Mouse (Mus musculus): Measurements from ENCODE around the gene Hip1. TPM values are rescaled to one million over a fixed set of nuclear protein-coding genes. Genes with fewer than 3 reads are reported as not detected.

The Hip1 gene
- polyA plus RNA-seq (2015; fragmentation: Nextera tagmentation; extraction: Ambion mirVana), result 33.5 and 34.1 TPM in 2 replicates

GRCm38 (mm10) chr5:135544865-135545797 is at the start of gene Hip1:
TSS of gene Hip1 (minus strand) at chr5:135545120.
- WGBS, result under 1% methylated on average over 46 of the region's 46 CpGs
- peak within 1 kb of the TSS; percentile 82 for H3K27ac ChIP-seq
- peak; percentile 99 for ATAC-seq (ENCODE audit: insufficient number of reproducible peaks, low FRiP score, low TSS enrichment, low read depth)

GRCm38 (mm10) chr5:135589996-135590784 is 45.3 kb upstream of the Hip1 start:
- H3K9ac ChIP-seq, result no peak overlapping the region
- H3K27ac ChIP-seq, result no peak overlapping the region
- H3K27me3 ChIP-seq, result no peaks in the 10 kb centered on the region
- no peaks in the 10 kb centered on the region for H3K4me1 ChIP-seq
- 76% methylated on average over 12 of the region's 12 CpGs for WGBS
- H3K36me3 ChIP-seq, result no peaks in the 10 kb centered on the region
- ATAC-seq (ENCODE audit: insufficient number of reproducible peaks, low FRiP score, low TSS enrichment, low read depth), result no peak
- no peaks in the 10 kb centered on the region for H3K9me3 ChIP-seq
- no peak overlapping the region for H3K4me2 ChIP-seq
- H3K4me3 ChIP-seq, result no peak overlapping the region

More at GRCm38 (mm10) chr5:135544865-135545797, at the start of gene Hip1:
- Histone ChIP-seq H3K9ac (peak within 1 kb of the TSS; percentile 64), H3K4me1 (peaks cover 17% of the 10 kb centered on the region), H3K4me3 (peak within 1 kb of the TSS; percentile 76), H3K4me2 (peak within 1 kb of the TSS; percentile 87), H3K9me3 (no peaks in the 10 kb centered on the region), H3K27me3 (no peaks in the 10 kb centered on the region), H3K36me3 (no peaks in the 10 kb centered on the region)

- ATAC-seq (ENCODE audit: insufficient number of reproducible peaks, low FRiP score, low TSS enrichment, low read depth), result no peak
- H3K4me3 ChIP-seq, result no peak overlapping the region
- no peak overlapping the region for H3K27ac ChIP-seq
- no peak overlapping the region for H3K4me2 ChIP-seq
- no peaks in the 10 kb centered on the region for H3K36me3 ChIP-seq
- no peaks in the 10 kb centered on the region for H3K4me1 ChIP-seq
- no peak overlapping the region for H3K9ac ChIP-seq
- WGBS, result 83% methylated on average over 4 of the region's 4 CpGs
- no peaks in the 10 kb centered on the region for H3K9me3 ChIP-seq
- no peaks in the 10 kb centered on the region for H3K27me3 ChIP-seq
Measured at GRCm38 (mm10) chr5:135587764-135588163, 42.8 kb upstream of the Hip1 start.

GRCm38 (mm10) chr5:135585691-135586090 is 40.8 kb upstream of the Hip1 start:
- WGBS, result 85% methylated on average over 8 of the region's 8 CpGs
- Histone ChIP-seq H3K4me2 (no peak overlapping the region), H3K4me1 (no peaks in the 10 kb centered on the region), H3K9me3 (no peaks in the 10 kb centered on the region), H3K4me3 (no peak overlapping the region), H3K27ac (no peak overlapping the region), H3K27me3 (no peaks in the 10 kb centered on the region), H3K9ac (no peak overlapping the region), H3K36me3 (no peaks in the 10 kb centered on the region)
- no peak for ATAC-seq (ENCODE audit: insufficient number of reproducible peaks, low FRiP score, low TSS enrichment, low read depth)

- H3K36me3 ChIP-seq, result no peaks in the 10 kb centered on the region
- H3K4me3 ChIP-seq, result no peak overlapping the region
- no peak overlapping the region for H3K4me2 ChIP-seq
- no peaks in the 10 kb centered on the region for H3K4me1 ChIP-seq
- no peaks in the 10 kb centered on the region for H3K9me3 ChIP-seq
- no peak for ATAC-seq (ENCODE audit: insufficient number of reproducible peaks, low FRiP score, low TSS enrichment, low read depth)
- H3K9ac ChIP-seq, result no peak overlapping the region
- H3K27me3 ChIP-seq, result no peaks in the 10 kb centered on the region
- no peak overlapping the region for H3K27ac ChIP-seq
- WGBS, result 85% methylated on average over 4 of the region's 4 CpGs
Measured at GRCm38 (mm10) chr5:135582330-135582729, 37.4 kb upstream of the Hip1 start.

- H3K27ac ChIP-seq, result no peak overlapping the region
- no peak overlapping the region for H3K9ac ChIP-seq
- no peaks in the 10 kb centered on the region for H3K27me3 ChIP-seq
- H3K9me3 ChIP-seq, result no peaks in the 10 kb centered on the region
- H3K36me3 ChIP-seq, result no peaks in the 10 kb centered on the region
- no peak overlapping the region for H3K4me3 ChIP-seq
- 86% methylated on average over 10 of the region's 10 CpGs for WGBS
- ATAC-seq (ENCODE audit: insufficient number of reproducible peaks, low FRiP score, low TSS enrichment, low read depth), result no peak
- H3K4me2 ChIP-seq, result no peak overlapping the region
- H3K4me1 ChIP-seq, result no peaks in the 10 kb centered on the region
Measured at GRCm38 (mm10) chr5:135579331-135579751, 34.4 kb upstream of the Hip1 start.

GRCm38 (mm10) chr5:135576055-135576454 is 31.1 kb upstream of the Hip1 start:
- Histone ChIP-seq H3K4me2 (no peak overlapping the region), H3K4me3 (no peak overlapping the region), H3K36me3 (no peaks in the 10 kb centered on the region), H3K9me3 (no peaks in the 10 kb centered on the region), H3K4me1 (no peaks in the 10 kb centered on the region), H3K9ac (no peak overlapping the region), H3K27ac (no peak overlapping the region), H3K27me3 (no peaks in the 10 kb centered on the region)
- WGBS, result 55% methylated on average over 4 of the region's 4 CpGs
- no peak for ATAC-seq (ENCODE audit: insufficient number of reproducible peaks, low FRiP score, low TSS enrichment, low read depth)

GRCm38 (mm10) chr5:135573006-135573405 is 28.1 kb upstream of the Hip1 start, which contains the start of gene Ccl24:
TSS of gene Ccl24 (minus strand) at chr5:135573049.
- Histone ChIP-seq H3K4me1 (no peaks in the 10 kb centered on the region), H3K4me2 (no peak within 1 kb of the TSS), H3K27ac (no peak within 1 kb of the TSS), H3K4me3 (no peak within 1 kb of the TSS), H3K27me3 (no peaks in the 10 kb centered on the region), H3K36me3 (no peaks in the 10 kb centered on the region), H3K9ac (no peak within 1 kb of the TSS), H3K9me3 (no peaks in the 10 kb centered on the region)
- 89% methylated on average over 6 of the region's 6 CpGs for WGBS
- no peak for ATAC-seq (ENCODE audit: insufficient number of reproducible peaks, low FRiP score, low TSS enrichment, low read depth)

GRCm38 (mm10) chr5:135568698-135569097 is 23.8 kb upstream of the Hip1 start:
- Histone ChIP-seq H3K9me3 (no peaks in the 10 kb centered on the region), H3K4me1 (no peaks in the 10 kb centered on the region), H3K27ac (no peak overlapping the region), H3K4me2 (no peak overlapping the region), H3K36me3 (no peaks in the 10 kb centered on the region), H3K27me3 (no peaks in the 10 kb centered on the region), H3K9ac (no peak overlapping the region), H3K4me3 (no peak overlapping the region)
- 60% methylated on average over 6 of the region's 6 CpGs for WGBS
- ATAC-seq (ENCODE audit: insufficient number of reproducible peaks, low FRiP score, low TSS enrichment, low read depth), result no peak

- Histone ChIP-seq H3K4me2 (no peak overlapping the region), H3K4me1 (no peaks in the 10 kb centered on the region), H3K27ac (no peak overlapping the region), H3K9me3 (no peaks in the 10 kb centered on the region), H3K9ac (no peak overlapping the region), H3K36me3 (no peaks in the 10 kb centered on the region), H3K4me3 (no peak overlapping the region), H3K27me3 (no peaks in the 10 kb centered on the region)
- 79% methylated on average over 6 of the region's 6 CpGs for WGBS
- ATAC-seq (ENCODE audit: insufficient number of reproducible peaks, low FRiP score, low TSS enrichment, low read depth), result no peak
Measured at GRCm38 (mm10) chr5:135567556-135568265, 22.8 kb upstream of the Hip1 start.

- H3K4me2 ChIP-seq, result no peak within 1 kb of the TSS
- H3K4me3 ChIP-seq, result no peak within 1 kb of the TSS
- no peaks in the 10 kb centered on the region for H3K4me1 ChIP-seq
- H3K36me3 ChIP-seq, result no peaks in the 10 kb centered on the region
- no peak within 1 kb of the TSS for H3K9ac ChIP-seq
- WGBS, result 81% methylated on average over 3 of the region's 3 CpGs
- H3K27ac ChIP-seq, result no peak within 1 kb of the TSS
- ATAC-seq (ENCODE audit: insufficient number of reproducible peaks, low FRiP score, low TSS enrichment, low read depth), result no peak
- H3K27me3 ChIP-seq, result no peaks in the 10 kb centered on the region
- H3K9me3 ChIP-seq, result no peaks in the 10 kb centered on the region
Measured at GRCm38 (mm10) chr5:135563469-135563868, 18.5 kb upstream of the Hip1 start, which contains the start of gene Ccl26. TSS of gene Ccl26 (minus strand) at chr5:135563569.

All from limb, embryonic 15.5 days (tissue).